Mouse (Mus musculus): ENCODE measurements around the gene Zfp593. TPM values are rescaled to one million over a fixed set of nuclear protein-coding genes. Genes with fewer than 3 reads are reported as not detected.

Gene Zfp593
- polyA plus RNA-seq, 1 experiment, result 64.4 TPM

DNA sequence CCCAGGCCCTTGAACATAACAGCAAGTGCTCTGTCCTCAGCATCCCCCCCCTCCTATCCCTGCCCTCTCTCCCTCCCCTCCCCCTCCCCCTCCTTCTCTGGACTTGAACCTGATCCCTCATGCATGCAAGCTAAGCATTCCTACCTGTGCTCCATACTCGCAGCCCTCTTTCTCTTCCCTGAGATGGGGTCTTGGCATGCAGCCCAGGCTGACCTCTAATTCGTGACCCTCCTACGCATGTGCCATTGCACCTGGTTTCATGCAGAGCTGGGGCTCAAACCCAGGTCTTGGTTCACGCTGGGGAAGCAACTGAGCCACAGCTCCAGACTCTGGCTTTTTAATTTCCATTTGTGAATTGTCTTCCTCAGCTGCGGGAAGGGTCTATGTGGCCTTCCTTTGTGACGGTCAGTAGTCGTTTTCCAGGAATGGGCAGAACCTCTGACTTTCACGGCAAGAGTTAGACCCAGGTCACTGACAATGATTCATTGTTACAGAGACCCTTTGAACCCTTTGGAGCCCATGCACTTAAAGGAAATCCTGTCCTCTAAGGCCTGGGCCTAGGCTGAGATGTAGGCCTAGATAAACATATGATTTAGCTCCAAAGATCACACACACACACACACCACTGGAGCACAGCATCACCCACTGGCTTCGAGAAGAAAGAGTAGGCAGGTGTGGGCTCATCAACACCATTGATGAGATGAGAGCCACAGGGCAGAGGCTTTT is 20.6 kb upstream of the Zfp593 start:
- no peak for TF ChIP-seq GATA1 (IDR thresholded peaks at IDR 0.05; ENCODE audit: low read length)

DNA sequence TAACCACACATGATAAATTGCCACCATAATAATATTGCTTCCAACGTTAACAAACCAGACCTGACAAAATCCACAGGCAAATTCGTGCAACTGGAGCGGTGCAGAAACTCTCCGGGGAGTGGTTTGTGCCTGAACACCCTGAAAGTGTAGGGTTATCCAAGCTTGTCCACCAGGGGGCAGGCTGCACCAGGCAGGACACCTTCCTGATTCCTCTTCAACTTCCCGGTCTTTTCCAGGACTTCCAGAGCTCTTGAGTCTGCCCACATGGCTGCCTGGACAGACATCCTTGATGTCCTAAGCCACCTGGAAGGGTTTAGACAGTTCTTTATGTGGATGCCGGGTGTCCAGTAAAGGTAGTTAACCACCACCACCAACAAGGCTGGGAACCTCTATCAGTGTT is 17.8 kb upstream of the Zfp593 start:
- no peak for TF ChIP-seq GATA1 (IDR thresholded peaks at IDR 0.05; ENCODE audit: low read length)

DNA sequence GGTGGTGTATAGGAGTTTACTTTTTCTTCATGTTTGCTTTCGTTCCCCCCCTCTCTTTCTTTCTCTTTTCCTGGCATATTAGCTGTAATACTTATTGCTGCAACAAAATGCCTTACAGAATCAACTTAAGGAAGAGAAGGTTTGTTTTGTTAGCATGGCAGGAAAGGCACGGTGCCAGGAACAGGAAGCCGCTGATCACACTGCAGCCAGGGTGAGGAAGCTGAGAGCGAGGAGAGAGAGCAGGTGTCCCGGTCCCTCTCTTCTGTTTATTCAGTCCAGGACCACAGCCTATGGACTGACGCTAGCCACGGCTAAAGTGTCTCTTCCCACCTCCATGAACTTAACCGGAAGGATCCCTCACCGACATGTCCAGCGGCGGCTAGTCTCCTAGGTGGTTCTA is 13.0 kb upstream of the Zfp593 start:
- TF ChIP-seq GATA1 (IDR thresholded peaks at IDR 0.05; ENCODE audit: low read length), result no peak

DNA sequence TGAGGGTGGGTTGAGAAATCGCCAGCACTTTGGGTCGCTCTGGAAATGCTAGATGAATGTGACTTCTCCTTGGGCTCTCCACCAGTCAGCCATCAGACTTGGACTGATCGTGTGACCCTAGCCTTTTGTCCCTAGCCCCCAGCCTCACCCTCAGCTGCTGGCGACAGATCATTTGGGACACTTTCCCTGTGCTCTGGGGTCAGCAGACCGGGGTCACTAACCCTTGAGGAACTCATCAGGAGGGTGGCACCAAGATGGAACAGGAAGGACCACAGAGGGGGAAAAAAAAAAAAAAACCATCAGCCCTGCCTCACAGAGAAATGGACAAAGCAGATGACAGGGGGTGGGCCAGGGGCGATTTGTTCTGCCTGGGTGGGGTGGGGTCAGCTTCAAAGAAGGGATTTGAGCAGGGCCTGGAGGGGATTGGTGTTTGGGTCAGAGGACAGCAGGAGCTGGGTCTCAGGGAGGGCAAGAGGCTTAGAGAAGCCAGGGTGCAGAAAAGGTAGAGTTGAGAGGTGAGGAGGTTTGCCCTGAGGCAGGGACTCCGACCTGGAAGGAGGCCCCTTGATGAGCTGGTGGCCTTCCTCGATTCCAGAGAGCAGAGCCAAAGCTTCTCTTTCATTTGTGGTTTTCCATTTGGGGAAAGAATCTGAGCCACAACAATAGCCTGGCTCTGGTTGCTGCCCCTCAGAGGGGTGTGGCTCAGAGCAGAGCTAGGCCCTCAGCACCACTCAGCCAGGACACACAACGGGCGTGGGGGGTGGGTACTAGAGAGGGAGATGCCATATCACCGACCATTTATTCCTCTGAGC is 12.0 kb upstream of the Zfp593 start:
- no peak for TF ChIP-seq GATA1 (IDR thresholded peaks at IDR 0.05; ENCODE audit: low read length)

DNA sequence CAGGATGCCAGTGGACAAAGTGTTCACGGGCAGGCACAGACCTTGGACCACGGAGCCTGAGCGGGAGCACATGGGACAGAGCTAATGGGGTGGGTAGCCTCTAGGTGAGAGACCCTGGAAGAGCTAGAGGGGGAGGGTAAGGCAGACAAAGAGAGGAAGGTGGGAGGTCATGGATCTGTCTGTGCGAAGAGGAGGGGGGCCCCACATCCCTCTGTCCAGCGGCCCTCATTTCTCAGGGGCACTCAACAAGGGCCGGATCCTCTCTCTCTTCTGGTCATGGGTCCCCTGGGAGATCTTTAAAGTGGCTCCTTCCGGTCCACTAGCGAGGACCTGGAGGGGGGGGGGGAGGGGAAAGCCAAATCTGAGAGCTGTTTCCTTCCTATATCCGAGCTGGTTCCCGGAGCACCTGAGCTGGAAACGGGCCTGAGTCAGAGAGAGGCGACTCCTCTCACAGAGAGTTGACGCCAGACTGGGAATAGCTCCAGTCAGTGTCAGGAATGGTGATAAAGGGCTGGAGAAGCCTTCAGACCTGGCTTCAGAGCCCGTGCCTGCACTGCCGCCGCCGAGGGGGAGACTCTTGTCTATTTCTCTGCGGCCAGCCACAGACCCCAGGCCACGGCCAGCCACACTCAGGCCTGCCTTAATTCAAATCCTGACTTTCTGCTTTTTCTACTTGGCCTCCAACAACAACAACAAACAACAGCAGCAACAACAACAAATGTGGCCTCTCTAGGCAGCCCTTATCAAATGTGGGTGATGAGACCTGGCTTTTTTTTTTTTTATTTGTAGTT is 11.2 kb upstream of the Zfp593 start:
- no peak for TF ChIP-seq GATA1 (IDR thresholded peaks at IDR 0.05; ENCODE audit: low read length)

DNA sequence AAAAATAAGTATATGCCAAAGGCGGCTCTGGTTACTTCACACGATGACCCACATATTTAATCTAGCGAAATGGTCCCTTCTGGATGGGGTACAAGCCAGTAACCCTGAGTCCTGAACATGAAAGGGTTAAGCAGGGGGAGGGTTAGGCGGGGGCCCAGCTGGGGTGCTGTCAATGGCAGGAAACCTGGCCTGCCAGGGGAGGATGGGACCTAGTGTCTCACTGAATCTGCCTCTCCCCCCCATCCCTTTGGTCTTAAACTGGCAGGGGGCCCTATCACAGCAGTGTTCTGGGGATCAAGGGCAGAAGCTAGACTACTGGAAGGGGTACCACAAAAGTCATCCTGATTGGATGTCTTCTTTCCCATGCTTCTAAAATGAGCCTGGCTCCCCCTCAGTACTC is 10.5 kb upstream of the Zfp593 start:
- TF ChIP-seq GATA1 (IDR thresholded peaks at IDR 0.05; ENCODE audit: low read length), result no peak

DNA sequence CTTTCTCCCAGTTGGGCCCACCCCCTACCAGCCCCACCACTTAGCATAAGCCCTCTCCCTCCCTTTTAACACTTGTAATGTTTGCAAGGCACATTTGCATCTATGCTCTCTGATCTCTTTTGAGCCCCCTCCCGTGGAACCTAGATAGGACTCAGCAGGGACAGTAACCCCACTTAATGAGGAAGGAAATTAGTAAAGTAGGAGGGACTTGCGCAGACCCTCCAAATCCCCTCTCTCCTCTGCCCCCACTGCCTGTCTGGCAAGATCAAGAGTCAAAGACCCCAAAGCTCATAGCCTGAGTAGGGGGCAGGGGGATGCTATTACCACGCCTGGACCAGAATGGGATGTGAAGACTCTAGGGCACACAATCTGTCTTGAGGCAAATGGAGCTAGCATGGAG is 9.4 kb upstream of the Zfp593 start:
- no peak for TF ChIP-seq GATA1 (IDR thresholded peaks at IDR 0.05; ENCODE audit: low read length)

DNA sequence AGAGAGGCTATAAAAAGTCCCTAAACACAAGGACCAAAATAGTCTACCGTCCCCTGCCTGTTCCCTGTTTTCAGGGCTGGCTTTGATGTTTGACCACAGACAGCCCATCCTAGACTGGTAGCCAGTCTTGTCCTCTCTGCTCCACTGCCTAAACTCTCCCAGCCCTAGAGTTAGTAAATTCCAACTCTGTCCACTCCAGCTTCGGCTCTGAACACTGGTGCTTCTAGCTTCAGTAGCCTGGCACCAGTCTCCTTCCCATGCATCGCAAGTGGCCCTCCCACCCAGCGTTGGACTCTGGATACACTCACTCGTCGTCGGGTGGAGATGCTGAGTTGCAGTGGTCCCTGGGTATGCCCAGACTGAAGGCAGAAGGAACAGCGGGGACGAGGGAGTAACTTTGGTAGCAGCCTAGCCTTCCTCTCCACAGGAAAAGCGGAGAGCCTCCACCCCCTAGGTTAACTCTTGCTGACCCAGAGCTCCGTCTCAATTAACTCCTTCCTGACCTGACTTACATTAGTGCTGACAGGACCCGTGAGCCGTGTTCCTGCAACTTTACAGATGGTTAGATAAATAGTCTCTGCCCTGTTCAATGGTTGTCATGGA is 8.4 kb upstream of the Zfp593 start, which contains the start of gene Grrp1:
Grrp1 (minus strand) TSS at position 385 of the 603 bp plus-strand sequence.
- TF ChIP-seq GATA1 (IDR thresholded peaks at IDR 0.05; ENCODE audit: low read length), result no peak

DNA sequence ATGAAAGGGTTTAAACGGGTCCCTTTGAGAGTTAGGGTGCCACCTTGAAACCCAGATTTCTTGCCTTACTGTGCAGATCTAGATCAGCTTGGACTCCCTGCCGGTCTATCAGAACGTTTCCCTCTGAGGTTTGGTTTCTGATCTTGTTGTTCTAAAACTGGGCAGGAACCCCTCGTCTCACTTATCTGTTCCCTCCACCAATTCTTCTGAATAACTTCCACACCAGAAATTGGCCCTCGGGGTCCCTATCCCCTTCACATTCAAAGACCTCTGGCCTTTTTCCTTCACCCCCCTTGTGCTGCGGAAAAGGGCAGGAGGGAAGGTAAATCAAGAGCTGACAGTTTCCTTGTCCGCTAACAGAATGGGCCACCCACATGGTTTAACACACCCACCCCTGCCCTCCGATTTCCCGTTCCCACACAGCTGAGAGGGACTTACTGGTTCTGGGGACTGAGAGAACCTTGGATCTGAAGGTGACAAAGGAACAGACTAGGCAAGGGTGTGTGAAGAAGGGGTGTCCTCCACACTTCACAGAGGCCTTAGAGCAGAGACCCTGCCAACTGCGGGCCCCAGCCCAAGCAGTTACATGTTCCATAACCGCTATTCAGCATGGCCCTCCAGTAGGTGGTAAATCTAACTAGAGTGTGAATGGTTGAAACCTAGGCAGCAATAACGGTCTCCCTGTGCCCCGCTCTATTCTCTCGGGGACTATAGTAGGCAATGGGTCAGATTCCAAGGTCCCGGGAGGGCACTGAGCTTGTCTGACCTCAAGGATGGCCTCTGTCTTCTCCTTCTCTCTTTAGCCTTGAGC is 7.7 kb upstream of the Zfp593 start:
- no peak for TF ChIP-seq GATA1 (IDR thresholded peaks at IDR 0.05; ENCODE audit: low read length)

DNA sequence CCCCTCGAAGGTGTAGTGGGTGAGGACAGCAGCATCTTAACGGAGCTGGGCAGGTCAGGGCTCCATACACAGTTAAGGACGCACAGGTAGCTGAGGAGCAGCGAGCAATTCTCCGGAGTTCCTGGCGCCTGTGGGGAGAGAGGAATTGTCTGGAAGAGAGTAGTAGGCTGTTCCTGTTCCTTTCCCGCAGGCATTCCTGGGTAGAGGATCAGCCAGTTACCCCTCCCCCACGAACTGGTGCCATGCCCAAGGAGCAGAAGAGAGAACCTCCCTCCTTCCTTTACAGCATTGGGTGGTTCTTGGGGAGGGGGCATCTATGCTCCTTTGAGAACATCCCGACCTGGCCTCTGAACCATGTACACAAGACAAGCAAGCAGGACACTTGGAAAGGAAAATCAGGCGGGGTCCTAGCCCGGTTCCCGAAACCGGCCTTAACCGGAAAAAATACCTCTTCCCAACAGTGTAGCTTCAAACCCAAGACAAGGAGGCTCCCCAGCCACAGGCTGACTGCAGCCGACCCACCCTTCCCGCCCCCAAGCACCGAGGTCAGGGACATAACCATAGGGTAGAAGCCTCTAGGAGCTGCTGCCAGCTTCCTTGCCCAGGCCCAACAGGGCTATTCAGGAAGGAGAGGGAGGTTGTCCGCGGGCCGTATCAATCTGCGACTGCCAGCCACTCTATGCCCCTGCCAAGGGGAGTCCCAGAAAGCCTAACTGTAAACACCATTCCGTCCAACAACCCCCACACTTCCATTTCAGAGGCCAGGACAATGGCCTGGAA is 6.9 kb upstream of the Zfp593 start:
- TF ChIP-seq GATA1 (IDR thresholded peaks at IDR 0.05; ENCODE audit: low read length), result no peak

DNA sequence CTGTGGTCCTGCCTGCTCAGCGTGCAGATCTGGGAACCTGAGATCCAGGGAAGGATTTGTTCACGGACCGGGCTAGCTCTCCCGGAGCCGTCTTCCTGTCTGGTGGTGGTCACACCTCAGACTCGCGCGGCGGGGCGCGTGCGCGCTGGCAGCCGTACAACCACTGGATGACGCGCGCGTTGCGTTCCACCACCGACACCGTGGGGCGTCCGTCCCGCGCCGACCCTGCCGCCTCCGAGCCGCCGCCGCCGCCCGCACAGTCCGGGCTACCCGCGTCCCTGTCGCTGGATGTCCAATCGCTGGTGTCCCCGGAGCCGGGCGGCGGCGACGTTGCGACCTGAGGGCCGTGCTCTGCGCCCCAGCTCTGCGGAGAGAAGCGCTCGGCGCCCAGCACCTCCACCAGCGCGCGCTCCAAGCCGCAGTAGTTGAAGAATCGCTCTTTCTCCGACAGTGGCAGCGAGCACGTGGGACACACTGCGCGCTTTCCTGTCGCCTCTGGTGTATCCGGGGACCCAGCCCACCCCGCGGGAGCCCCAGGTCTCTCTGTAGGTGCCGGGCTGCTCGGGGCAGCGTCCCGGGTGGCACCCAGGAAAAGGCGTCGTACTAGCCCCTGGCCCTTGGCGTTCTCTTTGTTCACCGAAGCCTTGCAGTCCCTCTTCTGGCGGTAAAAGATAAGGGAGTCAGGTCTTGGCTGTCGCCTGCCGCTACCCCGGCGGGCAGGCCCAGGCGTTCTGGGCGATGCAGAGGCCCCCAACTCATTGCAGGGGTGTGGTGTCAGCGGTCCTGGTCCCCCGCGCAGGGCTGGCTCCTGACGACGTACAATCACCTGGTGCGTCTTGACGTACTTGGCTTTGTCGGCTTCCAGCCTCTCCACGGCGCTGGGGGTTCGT is 6.1 kb upstream of the Zfp593 start:
- TF ChIP-seq GATA1 (IDR thresholded peaks at IDR 0.05; ENCODE audit: low read length), result no peak

DNA sequence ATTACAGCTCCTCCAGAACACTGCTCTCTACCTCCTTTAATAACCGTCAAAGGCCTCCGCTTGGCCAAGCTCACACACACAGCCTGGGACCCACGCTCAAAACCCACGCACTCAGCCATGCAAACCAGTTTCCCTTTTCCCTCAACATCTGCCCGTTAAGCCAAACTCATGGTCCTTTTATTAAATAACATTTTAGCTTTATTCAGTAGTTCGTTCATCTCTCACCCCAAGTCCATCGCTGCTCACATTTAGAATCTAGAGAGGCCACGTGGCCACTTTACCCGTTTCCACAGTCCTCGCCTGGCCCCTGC is 5.5 kb upstream of the Zfp593 start:
- no peak for TF ChIP-seq GATA1 (IDR thresholded peaks at IDR 0.05; ENCODE audit: low read length)

All from G1E-ER4 (cell line).